Mouse (Mus musculus) intestine, postnatal 0 days (tissue): ENCODE measurements around the gene Slc11a1. TPM values are rescaled to one million over a fixed set of nuclear protein-coding genes. Genes with fewer than 3 reads are reported as not detected.
A peak's percentile ranks its signal among the peaks of the same experiment; 100 is the strongest.

Experiments used
- ATAC-seq: fragments of 200-750 bp; cut with Nextera tagmentation; 2 replicates; pipeline ENCODE4 v1.8.0; 2017; ENCODE audit warnings: mild to moderate bottlenecking, moderate TSS enrichment, moderate library complexity
- H3K27ac ChIP-seq: fragments of 300-500 bp; sonication (generic); 2 replicates; pipeline ENCODE4 v1.5.1; 2014; ENCODE audit warnings: mild to moderate bottlenecking, low read depth, low read length, moderate library complexity
- H3K27me3 ChIP-seq: fragments of 300-500 bp; sonication (generic); replicated peaks from 2 replicates; pipeline ENCODE4 v1.6.1; 2014; ENCODE audit warnings: low read length, mixed read lengths; ENCODE audit not compliant: control insufficient read depth, insufficient read depth
- H3K36me3 ChIP-seq: fragments of 300-500 bp; sonication (generic); 2 replicates; pipeline ENCODE4 v1.6.1; 2014; ENCODE audit warnings: mild to moderate bottlenecking, moderate library complexity; ENCODE audit not compliant: control insufficient read depth, insufficient read depth
- H3K4me1 ChIP-seq: fragments of 300-500 bp; sonication (generic); replicated peaks from 2 replicates; pipeline ENCODE4 v1.6.1; 2014; ENCODE audit warnings: antibody characterized with exemption, low read length, mixed read lengths; ENCODE audit not compliant: control insufficient read depth, insufficient read depth
- H3K4me2 ChIP-seq: fragments of 300-500 bp; sonication (generic); replicated peaks from 2 replicates; pipeline ENCODE4 v1.6.1; 2014; ENCODE audit warnings: low read depth, mild to moderate bottlenecking, moderate library complexity
- H3K4me3 ChIP-seq: fragments of 300-500 bp; sonication (generic); 2 replicates; pipeline ENCODE4 v1.5.1; 2014; ENCODE audit warnings: low read depth, low read length
- H3K9ac ChIP-seq: fragments of 300-500 bp; sonication (generic); 2 replicates; pipeline ENCODE4 v1.6.1; 2014; ENCODE audit warnings: mild to moderate bottlenecking, low read depth, low read length
- H3K9me3 ChIP-seq: fragments of 300-500 bp; sonication (generic); 2 replicates; pipeline ENCODE4 v1.6.1; 2016; ENCODE audit warnings: mixed run types; ENCODE audit not compliant: control insufficient read depth
- CTCF ChIP-seq: sonication (generic); IDR thresholded peaks from 2 replicates; pipeline ENCODE4 v1.5.1; 2016; ENCODE audit warnings: low read depth, mild to moderate bottlenecking, control low read depth, antibody characterized with exemption, moderate library complexity
- WGBS: fragments of 180-500 bp; shearing (Covaris S2); extraction: QIAGEN DNeasy Blood & Tissue Kit; methylation state at CpG from one replicate; pipeline ENCODE4 v1.1.7; 2014; 5-methylcytosine and 5-hydroxymethylcytosine counted together
- polyA plus RNA-seq: library from polyadenylated mRNA; unstranded; fragments of >200 nt; fragmentation: Nextera tagmentation; extraction: Ambion mirVana; gene quantifications from 2 replicates; pipeline ENCODE4 v1.2.1, GENCODE M21; 2015

Slc11a1 gene
- polyA plus RNA-seq, 1 experiment from 2014 or later = 4.3 TPM

DNA sequence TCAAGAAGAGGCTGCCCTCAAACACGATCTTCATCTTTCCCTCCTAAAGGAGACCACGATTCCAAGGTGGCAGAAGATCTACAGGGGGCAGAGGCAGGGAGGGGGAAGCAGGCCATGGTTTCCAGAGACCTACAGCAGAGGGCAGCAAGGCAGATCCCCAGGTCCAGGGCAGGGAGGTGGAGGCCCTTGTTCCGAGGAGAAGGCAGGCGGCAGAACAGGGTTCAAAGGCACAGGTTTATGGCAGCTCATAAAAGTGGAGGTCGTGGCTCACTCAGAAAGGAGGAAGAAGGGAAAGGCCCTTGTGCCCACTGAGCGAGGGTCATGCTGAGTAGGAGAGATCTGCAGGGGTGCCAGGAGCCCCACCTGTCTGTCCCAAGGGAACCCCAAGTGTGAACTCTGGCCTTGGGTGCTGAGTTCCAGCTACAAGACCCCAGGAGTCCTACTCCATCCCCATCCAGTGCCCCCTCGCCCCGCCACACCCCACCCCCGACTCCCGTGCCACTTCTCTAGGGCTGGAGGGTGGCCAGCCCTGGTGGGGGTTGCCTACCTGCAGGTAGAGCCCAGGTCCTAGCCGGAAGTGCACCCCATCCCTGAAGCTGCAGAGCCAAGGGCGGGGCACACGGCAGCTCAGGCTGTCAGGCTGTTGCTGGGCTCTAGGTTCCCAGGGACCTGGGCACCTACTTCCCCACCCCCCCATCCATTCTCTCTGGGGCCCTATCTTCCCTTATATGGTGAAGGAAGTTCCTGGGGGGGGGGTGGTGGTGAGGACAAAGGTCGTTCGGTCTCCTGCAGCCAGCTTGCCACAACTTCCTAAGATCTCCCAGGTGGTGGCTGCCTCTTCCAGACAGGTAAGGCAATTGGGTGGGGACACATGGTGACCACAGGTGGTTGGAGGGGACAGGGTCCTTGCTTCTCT lies 33.9 kb downstream of the Slc11a1 start, which contains the start of gene Vil1:
Gene Vil1, plus strand, starts transcription at position 788 of the 916 bp plus-strand sequence.
- H3K9me3 ChIP-seq = no peaks in the 10 kb centered on the region
- TF ChIP-seq CTCF = peak; percentile 71
- 17% methylated on average over 13 of the region's 15 CpGs for WGBS
- peak; percentile 89 for ATAC-seq
- peak within 1 kb of the TSS; percentile 70 for H3K4me2 ChIP-seq
- peak within 1 kb of the TSS; percentile 91 for H3K27ac ChIP-seq
- peak within 1 kb of the TSS; percentile 47 for H3K4me3 ChIP-seq
- 0 out of 2 replicates have a peak, but pooled peaks cover 5% of the 10 kb centered on the region for H3K36me3 ChIP-seq
- H3K27me3 ChIP-seq = no peaks in the 10 kb centered on the region
- H3K9ac ChIP-seq = peak within 1 kb of the TSS; percentile 63
- H3K4me1 ChIP-seq = no peaks in the 10 kb centered on the region; the same call in 1 of the 2 replicates

DNA sequence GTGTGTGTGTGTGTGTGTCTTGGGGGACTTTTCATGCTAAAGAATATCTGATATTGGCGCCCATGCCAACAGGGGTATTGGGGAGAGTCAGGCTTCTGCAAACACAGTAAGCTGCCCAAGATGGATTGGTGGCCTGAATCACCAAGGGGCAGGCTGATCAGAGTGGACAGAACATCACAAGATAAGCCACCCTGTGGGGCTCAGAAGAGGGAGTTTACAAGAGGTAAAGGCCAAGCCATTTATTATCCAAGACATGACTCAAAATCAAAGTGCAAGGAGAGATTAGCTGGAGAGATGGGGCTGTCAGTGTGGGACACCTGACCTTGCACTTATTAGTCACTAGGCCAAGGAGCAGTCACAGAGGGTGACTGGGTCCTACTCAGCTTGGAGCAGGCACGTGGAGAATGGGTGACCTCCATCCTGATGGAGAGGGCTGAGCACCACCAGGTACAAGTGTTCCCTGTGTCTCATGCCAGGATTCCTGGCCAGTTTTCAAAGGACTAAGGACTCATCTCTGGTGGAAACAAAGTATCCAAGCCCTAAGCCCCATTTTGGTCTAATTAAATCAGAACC lies 36.8 kb downstream of the Slc11a1 start:
- 46% methylated on average over 2 of the region's 2 CpGs for WGBS
- H3K4me3 ChIP-seq = peak overlapping the region; percentile 47

GRCm38 (mm10) chr1:74412711-74413110 lies 37.7 kb downstream of the Slc11a1 start:
- Histone ChIP-seq H3K4me3 (peak overlapping the region; percentile 6; the same call in 1 of the 2 replicates), H3K9me3 (no peaks in the 10 kb centered on the region), H3K27ac (peak overlapping the region; percentile 2; the same call in 1 of the 2 replicates), H3K36me3 (peaks cover 16% of the 10 kb centered on the region; the same call in 1 of the 2 replicates), H3K9ac (no peak overlapping the region), H3K4me1 (no peaks in the 10 kb centered on the region), H3K27me3 (no peaks in the 10 kb centered on the region), H3K4me2 (peak overlapping the region; percentile 70)
- TF ChIP-seq CTCF = no peak
- WGBS = 50% methylated on average over 8 of the region's 8 CpGs
- no peak for ATAC-seq

More for the DNA sequence above, 36.8 kb downstream of the Slc11a1 start:
- Histone ChIP-seq H3K4me2 (peak overlapping the region; percentile 70), H3K27me3 (no peaks in the 10 kb centered on the region), H3K9ac (no peak overlapping the region), H3K27ac (peak overlapping the region; percentile 91), H3K36me3 (peaks cover 16% of the 10 kb centered on the region; the same call in 1 of the 2 replicates), H3K9me3 (no peaks in the 10 kb centered on the region), H3K4me1 (no peaks in the 10 kb centered on the region; the same call in 1 of the 2 replicates)
- peak; percentile 23 for ATAC-seq
- no peak for TF ChIP-seq CTCF

DNA sequence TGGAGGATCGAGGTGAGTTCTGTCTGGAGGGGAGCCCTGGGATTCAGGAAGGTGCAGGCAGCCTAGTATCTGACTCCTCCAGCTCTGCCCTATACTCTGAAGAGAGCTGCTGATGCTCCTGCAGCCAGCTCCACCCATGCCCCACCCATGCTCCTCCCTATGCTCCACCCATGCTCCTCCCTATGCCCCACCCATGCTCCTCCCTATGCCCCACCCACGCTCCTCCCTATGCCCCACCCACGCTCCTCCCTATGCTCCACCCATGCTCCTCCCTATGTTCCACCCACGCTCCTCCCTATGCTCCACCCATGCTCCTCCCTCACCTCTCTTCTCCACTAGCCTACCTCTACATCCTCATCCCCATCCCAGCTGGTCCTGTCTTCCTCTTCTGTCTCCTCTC lies 40.1 kb downstream of the Slc11a1 start:
- Histone ChIP-seq H3K36me3 (peaks cover 28% of the 10 kb centered on the region; the same call in 1 of the 2 replicates), H3K9ac (no peak overlapping the region), H3K4me2 (no peak overlapping the region; the same call in 1 of the 2 replicates), H3K27me3 (no peaks in the 10 kb centered on the region), H3K4me1 (0 out of 2 replicates have a peak, but pooled peaks cover 2% of the 10 kb centered on the region), H3K4me3 (no peak overlapping the region), H3K27ac (peak overlapping the region; percentile 46; the same call in 1 of the 2 replicates), H3K9me3 (no peaks in the 10 kb centered on the region)
- peak; percentile 32 for ATAC-seq
- no peak for TF ChIP-seq CTCF
- 53% methylated on average over 4 of the region's 4 CpGs for WGBS

- no peak for TF ChIP-seq CTCF
- Histone ChIP-seq H3K9ac (no peak overlapping the region), H3K4me1 (0 out of 2 replicates have a peak, but pooled peaks cover 2% of the 10 kb centered on the region), H3K4me2 (no peak overlapping the region), H3K9me3 (no peaks in the 10 kb centered on the region), H3K27me3 (no peaks in the 10 kb centered on the region), H3K4me3 (no peak overlapping the region), H3K36me3 (peaks cover 56% of the 10 kb centered on the region), H3K27ac (peak overlapping the region; percentile 46; the same call in 1 of the 2 replicates)
- 49% methylated on average over 17 of the region's 17 CpGs for WGBS
- ATAC-seq = peak; percentile 48
These were observed 43.9 kb downstream of the Slc11a1 start for GRCm38 (mm10) chr1:74418747-74419439.
